In the genomic region with DNA sequence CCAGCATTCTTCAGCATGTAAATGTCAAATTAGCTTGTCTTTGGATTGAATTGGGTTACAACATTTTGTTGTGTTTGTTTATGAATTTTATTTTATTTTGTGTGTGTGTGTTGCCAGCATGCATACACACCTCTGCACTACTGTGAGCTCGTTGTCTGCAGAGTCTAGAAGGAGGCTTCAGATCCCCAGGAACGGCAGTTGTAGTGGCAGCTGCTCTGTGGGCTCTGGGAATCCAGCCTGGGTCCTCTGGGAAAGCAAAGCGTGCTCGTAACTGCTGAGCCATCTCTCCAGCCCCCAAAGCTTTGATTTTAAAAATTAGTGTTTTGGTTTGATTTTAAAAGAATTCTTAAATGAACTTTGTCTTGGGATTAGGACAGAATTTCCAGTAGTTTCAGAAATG, we compare ENCODE assay signal across 21 mouse cellular contexts. TPM values are rescaled to one million over a fixed set of nuclear protein-coding genes. Genes with fewer than 3 reads are reported as not detected.
"Had no signal": no experiment of that assay in that cellular context is flagged by ENCODE, and none has a peak within 500 bp of the region (broad histone marks: within the 10 kb centered on the region; RNA-seq: fewer than 3 reads in every experiment).

No protein-coding gene starts in this region.

- H3K4me3 ChIP-seq: midbrain, embryonic 10.5 days; midbrain, embryonic 12.5 days; myocyte; neural tube, embryonic 13.5 days; neural tube, embryonic 15.5 days; stomach, embryonic 15.5 days had no signal

- H3K9ac ChIP-seq: lung, embryonic 14.5 days; midbrain, embryonic 12.5 days; neural tube, embryonic 13.5 days; neural tube, embryonic 15.5 days; stomach, embryonic 15.5 days had no signal

- H3K4me1 ChIP-seq: midbrain, embryonic 10.5 days; midbrain, embryonic 12.5 days; neural tube, embryonic 13.5 days; stomach, embryonic 15.5 days had no signal

- H3K9me3 ChIP-seq: midbrain, embryonic 10.5 days; neural tube, embryonic 13.5 days; neural tube, embryonic 15.5 days; stomach, embryonic 15.5 days had no signal

- DNase-seq: lung, embryonic 14.5 days; lung, postnatal 10 days; lung, postnatal 4 days; midbrain, embryonic 14.5 days; right cerebral cortex, postnatal 14 days; thymus, adult 2 months; thymus, postnatal 25 days; thymus, postnatal 4 days had no signal

- H3K27ac ChIP-seq: midbrain, embryonic 10.5 days; midbrain, embryonic 12.5 days; neural tube, embryonic 13.5 days; neural tube, embryonic 15.5 days; stomach, embryonic 15.5 days; stomach, postnatal 0 days had no signal

- H3K36me3 ChIP-seq: midbrain, embryonic 10.5 days; midbrain, embryonic 12.5 days; neural tube, embryonic 13.5 days; neural tube, embryonic 15.5 days; stomach, embryonic 15.5 days had no signal

- H3K4me2 ChIP-seq: lung, embryonic 14.5 days; midbrain, embryonic 12.5 days; neural tube, embryonic 13.5 days; neural tube, embryonic 15.5 days; stomach, embryonic 15.5 days had no signal

- H3K27me3 ChIP-seq: midbrain, embryonic 12.5 days; neural tube, embryonic 13.5 days; neural tube, embryonic 15.5 days; stomach, embryonic 15.5 days had no signal

- ATAC-seq: midbrain, embryonic 16.5 days had no signal

RNA-seq across cellular contexts. Expression of a gene that starts 19.4 kb away (rescaled TPM):
- total RNA-seq: megakaryocyte, adult 5-6 weeks; megakaryocyte-erythroid progenitor cell, adult 5-6 weeks had no signal
- polyA plus RNA-seq: midbrain, embryonic 10.5 days; midbrain, embryonic 12.5 days; midbrain, embryonic 14.5 days; midbrain, embryonic 16.5 days; myocyte; neural tube, embryonic 11.5 days; neural tube, embryonic 13.5 days; neural tube, embryonic 15.5 days; spleen, adult 2 months; stomach, embryonic 15.5 days; stomach, postnatal 0 days; thymus, adult 2 months; urinary bladder, adult 2 months had no signal
